Mouse (Mus musculus) fibroblast of lung, adult 2 months (primary cell): ENCODE results near the gene Iqch.

Source experiments
- DNase-seq: peaks from one replicate; pipeline ENCODE4 v3.0.0-alpha.2; 2011; ENCODE audit warnings: low read depth

The Iqch gene

DNA sequence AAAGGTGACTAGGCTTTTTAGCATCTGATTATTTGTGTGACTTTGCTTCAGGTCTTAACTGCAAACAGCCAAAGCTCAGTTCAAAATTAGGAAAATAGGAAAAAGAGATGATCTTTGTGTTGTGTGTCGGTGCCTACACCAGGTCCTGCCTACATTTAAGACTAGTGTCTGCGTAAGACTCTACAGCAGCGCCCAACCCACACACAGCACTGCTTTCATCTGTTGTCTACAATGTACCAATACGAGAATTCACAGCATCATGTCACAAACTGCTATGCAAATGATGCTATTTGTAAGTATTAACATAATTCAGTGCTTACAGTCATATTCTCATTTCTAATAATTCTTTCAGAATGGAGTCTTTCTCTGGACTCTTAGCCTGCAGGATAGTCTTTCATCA, 108.5 kb downstream of the Iqch start:
- DNase-seq, result no peak

DNA sequence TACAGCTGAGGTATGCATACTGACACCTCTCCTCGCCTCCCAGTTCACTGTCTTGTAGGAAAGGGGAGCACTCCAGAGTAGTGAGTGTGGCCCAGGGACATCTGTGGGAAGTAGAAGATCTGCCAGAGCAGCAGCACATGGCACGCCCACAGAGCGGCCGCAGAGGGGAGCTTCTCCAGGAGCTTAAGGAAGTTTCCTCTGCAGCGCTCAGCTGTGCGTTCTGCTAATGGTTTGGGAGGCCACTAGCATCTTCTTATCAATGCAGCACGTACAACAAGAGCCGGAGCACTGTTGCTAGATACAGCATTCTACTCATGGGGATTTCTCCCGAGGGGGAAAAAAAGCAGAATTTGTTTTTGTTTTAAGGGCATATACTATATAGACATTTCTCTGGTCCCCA, 110.0 kb downstream of the Iqch start:
- DNase-seq, result no peak

DNA sequence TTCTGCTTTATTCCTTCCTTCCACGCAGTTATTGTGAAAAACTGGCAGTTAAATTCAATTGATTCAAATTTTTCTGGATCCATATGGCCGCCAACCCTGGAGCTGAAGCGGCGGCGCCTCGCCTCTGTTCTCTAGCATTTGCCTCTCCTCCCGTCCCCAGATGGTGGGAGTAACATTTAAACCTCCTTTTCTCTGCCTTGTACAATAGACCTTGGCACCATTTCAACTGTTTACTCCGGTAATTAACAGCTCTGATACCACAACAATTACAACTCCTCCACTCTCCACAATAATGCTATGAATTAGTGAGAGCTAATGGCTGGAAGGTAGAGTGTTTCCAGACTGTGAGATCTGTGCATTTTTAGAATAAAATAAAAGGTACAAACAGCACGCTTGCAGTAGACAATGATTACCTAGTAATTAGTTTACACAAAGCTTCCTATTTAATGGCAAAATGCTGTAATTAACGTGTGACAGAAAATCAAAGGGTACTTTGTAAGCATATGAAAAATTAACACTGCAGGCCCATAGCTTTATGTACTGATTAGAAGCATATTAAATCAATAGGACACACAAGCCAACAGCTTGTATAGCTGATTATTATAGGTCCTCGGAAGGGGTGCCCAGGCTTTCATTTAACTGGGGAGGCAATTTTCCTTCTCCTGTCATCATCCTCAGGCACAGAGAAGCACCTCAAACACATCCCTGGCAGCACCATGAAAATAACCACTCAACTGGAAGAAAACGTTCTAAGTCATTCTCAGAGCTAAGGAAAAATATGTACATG, 111.6 kb downstream of the Iqch start:
- DNase-seq, result no peak

DNA sequence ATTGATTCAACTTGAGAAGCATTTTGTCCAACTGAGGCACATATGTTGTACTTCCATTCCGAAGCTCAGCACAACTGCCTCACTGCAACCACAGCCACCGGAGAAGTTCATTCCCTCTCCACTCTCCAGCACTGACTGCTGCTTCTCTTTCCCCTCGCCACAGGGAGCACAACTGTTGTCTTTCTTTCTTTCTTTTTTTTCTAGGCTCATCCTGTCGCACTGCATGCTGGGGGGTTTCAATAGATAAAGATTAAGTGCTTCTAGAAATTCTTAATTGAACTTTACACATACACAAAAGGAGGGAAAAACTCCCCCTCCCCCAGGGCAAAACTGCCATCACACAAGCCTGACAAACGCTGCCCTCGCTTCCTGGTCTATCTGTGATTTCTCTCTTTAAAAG, 113.1 kb downstream of the Iqch start:
- no peak for DNase-seq

DNA sequence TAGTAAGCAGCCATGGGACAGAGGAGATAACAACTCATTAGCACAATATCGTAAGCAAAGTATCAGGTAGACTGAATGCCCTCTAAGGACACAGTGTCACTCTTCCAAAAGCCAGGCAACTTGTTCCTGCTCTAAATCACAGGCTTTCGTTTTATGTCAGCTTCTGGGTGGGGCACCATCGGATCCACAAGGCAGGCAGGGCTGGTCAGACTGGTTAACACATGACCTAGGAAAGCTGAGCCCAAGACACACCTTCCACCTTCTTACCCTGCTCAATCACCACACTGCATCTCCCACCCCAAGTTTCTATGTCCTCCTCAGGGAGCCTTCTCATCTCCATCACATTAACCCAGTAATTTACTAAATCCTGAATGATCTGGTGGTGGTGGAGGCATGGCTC, 136.7 kb downstream of the Iqch start:
- no peak for DNase-seq

DNA sequence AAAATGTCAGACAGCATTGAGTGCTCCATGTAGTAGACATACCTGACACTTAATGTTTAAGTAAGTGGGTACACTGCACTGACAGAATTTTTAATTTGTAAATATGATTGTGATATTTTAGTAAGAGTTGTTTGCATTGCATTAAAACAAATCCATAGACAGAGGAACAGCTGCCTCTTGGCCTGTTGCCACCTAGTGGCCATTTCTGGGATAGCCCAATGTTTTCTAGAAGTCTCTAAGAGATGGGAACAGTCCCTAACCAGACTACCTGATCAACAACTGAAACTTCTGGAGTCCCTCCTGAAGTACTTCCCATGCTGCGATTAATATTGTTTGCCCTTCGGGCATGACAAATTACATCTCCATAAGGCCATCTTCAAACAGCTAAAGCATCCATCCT, 140.0 kb downstream of the Iqch start:
- peak; percentile 33 for DNase-seq

DNA sequence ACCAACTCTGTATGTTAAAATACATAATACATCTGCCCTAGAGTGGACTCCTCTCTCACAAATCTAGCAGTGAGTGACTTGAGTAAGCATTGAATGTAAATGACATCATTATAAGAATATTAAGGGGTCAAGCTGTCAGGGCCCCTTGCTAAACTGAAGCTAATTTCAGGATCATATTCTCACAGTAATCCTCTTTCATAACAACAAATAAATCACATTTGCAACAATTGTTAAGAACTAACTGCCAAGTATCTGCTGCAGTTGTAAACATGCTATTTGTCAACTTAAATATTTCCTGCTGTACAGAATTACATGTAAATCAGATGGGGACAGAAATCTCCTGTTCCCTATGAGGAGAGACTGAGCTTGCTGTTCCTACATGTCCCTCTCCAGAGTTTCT, 145.9 kb downstream of the Iqch start:
- DNase-seq, result no peak

DNA sequence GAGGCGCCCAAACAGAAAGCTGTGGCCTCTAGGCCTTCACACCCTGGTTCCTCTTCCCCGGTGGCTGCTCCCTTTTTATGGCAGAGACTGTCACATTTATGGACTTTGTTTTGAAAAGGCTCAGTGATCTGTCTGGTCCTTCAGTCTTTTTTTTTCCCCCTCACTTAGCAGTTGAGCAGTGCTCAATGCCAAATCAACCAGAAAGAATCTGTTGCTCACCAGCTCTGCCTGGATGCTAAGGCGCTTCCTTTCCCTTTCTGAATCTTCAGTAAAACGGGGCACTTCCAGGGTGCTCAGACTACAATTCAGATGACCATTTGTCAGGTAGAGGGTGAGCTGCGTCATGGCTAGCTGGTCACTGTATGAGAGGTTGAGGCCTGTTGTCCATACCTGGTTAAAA, 148.0 kb downstream of the Iqch start:
- DNase-seq, result no peak

DNA sequence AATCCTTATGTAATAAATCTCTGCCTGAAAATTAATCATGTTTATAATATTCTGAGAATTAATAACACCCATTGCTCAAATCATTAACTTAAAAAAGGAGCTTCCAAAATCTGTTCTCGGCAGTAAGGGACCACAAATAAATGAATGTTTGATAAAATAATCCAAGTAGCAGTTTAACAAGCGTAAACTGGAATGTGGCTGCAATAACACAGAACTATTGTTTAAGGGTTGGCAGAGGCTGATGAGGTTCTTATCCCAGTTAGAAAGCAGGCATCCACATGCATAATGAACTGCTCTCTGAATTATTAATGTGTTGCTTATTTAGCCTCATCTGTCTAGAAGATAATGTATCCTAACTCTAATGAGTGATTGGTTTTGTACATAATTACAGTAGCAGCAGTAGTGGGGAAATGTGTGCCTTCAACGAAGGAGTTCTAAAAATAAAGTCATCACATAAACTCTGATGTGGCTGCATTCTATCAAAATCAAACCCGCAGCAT, 151.7 kb downstream of the Iqch start:
- no peak for DNase-seq

DNA sequence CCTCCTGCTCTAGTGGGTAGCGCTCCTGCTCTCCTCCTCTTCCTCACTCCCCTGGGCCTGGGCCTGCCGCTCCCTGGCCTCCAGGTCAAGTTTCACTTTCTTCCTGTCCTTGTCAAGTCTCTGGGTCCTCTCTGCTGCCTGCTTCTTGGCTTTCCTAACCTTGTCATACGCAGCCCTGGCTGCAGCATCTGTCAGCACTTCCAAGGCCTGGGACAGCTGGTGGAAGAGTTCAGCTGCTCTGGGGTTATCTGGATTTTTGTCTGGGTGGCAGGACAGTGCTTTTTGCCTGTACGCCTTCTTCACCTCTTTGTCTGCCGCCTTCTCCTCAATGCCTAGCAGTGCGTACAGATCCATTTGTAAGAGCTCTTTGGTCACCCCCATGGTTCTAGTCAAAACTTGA, 158.6 kb downstream of the Iqch start:
- DNase-seq, result no peak

DNA sequence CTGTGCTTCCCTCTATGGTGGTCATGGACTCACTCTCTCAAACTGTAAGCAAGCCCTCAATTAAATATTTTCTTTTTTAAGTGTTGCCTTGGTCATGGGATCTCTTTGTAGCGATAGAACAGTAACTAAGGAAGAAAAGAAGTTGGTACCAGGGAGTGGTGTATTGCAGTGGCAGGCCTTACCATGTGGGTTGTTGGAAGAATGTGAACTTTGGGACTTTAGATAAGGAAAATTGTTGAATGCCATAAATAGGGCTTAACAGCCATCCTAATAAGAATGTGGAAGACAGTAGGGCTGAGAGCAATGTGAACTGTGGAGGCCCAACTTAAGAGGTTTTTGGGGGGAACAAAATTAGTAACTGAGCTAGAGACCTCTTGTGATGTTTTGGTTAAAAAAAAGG, 171.6 kb downstream of the Iqch start:
- DNase-seq, result no peak

DNA sequence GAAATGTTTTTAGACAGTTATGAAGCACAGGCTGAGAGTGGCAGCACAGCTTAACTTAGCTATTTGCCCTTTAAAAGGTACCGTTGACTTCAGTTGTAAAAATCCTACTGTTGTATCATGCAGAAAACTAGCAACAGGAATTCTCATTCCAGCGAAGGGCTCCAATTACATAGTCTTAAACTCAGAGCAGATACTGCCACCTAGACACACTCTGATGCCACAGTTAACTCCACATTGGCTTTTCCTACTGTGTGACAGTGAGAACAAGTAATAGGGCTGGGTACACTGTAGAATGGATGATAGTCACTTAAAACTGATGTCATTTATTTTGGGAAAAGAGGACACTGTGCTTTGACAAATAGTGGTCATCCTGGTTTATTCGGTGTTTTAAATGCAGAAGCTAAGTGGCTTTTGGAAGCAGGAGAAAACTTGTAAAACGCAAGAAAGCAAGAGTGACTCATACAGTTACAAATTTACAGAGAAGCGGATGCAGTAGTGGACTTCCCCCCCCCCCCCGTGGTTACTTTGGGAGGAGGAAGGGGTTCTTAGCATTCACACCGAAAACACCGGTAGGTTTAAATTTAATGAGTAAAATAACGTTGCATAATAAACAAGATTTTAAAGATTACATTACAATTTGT, 181.1 kb downstream of the Iqch start:
- DNase-seq, result no peak

DNA sequence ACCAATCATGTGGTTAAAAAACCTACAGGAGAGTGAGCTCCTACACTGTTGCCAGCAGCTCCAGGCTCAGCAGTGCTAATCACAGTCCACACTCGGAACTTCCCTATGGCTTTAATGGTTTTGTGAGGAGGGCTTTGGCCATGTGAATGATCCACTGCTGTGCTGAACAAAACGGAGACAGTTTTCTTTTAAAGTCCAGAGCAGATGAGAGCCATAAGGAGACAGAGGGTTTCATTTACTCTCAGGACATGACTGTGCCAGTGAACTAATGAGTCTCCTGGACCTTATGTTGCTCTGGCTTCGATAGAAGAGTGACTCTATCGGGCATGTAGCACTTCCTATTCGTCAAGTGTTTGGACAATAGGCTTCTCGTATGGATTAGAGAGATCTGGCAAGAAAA, 181.9 kb downstream of the Iqch start:
- no peak for DNase-seq

DNA sequence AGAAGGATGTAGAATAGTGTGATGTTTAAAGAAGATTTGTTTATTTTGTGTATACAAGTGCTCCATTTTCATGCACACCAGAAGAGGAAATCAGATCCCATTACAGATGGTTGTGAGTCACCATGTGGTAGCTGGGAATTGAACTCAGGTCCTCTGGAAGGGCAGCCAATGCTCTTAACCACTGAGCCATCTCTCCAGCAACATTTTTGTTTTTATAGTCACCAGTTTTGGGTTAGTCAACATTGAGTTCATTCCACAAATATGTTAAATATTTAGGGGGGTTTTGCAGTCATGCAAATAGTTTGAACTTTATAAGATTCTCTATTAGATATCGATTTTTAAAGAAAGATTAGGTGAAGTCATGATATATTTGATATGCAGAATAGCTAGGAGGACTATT, 202.1 kb downstream of the Iqch start:
- no peak for DNase-seq

DNA sequence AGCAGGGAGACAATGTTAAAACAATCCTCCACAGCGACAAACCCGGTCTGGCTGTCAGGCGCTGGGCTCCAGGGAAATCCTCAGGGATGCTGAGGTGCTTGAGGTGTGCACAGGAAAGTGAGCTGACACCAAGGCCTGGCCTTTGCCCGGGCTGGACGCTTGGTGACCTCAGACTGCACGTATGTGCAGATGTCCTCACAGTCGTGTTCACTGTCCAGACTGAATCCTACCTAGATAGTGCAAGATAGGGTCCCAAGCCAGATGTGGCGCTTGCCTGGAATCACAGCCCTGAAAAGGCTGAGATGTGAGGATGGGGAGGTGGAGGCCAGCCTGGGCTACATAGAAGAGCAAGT, 202.9 kb downstream of the Iqch start:
- DNase-seq, result no peak

DNA sequence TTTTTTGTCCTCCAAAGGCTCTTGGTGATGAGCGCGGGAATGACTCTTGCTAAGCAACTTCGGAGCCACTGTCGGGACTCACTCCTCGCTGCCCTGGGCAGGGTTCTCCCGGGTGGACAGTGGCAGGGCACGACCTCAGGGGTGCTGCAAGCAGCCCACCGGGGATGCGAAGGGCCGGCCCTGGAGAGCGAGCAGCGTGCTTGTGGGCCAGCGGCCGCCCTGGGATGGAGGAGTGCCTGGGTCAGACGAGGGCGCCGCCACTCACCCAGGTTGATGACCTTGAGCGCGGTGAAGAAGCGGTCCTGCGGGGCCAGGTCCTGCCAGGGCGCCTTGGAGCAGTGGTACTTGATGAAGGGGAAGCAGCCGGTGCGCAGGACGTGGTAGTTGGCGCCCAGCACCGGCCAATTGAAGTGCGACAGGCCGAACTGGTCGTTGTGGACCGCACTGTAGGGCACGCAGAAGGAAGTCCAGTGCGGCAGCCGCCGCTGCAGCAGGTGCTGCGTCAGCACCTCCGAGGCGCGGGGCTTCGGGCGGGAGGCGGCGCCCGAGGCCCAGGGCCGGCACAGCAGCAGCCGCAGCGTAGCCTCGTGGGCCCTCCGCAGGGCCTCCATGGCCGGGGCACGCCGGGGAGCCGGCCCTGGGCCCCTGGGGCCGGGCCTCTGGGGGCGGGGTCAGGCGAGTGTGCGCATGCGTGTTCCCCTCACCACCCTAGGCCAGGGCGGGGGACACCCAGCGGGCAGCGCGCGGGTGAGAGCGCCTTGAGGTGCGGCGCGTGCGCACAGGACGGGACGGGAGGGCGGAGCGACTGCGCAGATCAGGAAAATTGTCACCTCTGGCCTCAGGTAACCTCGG, 203.5 kb downstream of the Iqch start, which contains the start of gene 2300009A05Rik:
Gene 2300009A05Rik, minus strand, starts transcription at position 636 of the 852 bp plus-strand sequence.
- peak; percentile 70 for DNase-seq

DNA sequence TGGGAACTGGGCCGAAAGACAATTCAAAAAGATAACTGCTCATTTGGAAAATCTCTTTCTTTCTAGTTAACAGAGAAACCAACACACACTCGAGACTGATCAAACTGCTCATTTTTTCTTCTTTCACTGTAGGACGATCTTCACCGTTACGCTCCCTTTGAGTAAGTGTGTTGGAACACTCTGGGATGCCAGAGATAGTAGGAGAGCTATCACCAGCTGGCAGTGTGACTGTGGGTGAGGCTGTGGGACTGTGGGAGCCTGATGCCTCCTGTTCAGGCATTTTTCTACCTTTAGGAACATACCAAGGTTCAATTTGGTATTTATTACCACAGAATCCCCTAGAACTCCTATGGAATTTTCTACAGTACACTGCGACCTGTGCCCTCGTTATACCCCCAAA, 206.7 kb downstream of the Iqch start:
- no peak for DNase-seq

DNA sequence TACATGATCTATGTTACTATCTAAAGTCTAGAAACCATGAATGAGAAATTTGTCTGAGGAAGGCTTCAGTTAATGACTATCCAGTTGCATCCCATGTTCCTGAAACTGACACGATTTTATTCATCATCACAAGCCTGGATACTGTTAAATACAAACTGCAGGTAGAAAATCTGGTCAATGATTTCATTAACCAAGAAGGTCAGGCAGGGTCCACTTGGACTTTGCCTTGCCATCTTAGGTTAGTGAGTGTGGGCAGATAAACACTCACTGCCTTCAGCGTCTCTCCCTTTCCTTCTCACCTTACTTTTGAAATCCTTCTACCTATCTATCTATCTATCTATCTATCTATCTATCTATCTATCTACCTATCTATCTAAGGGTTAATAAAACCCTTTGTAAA, 211.0 kb downstream of the Iqch start:
- DNase-seq, result no peak

DNA sequence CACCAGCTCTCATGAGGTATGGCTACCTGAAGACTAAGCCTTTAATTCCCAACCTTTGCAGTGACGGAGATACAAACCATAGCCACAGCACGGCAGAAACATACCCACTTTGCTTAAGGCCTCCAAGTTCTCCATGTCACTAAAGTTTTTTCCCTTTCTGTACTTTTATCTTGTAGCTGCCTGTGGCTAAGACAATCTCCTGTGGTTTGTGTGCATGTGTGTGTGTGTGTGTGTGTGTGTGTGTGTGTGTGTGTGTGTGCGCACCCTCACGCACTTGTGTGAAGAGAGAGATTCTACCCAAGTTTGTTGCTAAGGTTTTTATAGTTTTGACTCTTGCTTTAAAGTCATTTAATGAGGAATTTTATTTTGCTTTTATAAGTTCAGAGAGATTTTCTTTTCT, 219.5 kb downstream of the Iqch start:
- no peak for DNase-seq

DNA sequence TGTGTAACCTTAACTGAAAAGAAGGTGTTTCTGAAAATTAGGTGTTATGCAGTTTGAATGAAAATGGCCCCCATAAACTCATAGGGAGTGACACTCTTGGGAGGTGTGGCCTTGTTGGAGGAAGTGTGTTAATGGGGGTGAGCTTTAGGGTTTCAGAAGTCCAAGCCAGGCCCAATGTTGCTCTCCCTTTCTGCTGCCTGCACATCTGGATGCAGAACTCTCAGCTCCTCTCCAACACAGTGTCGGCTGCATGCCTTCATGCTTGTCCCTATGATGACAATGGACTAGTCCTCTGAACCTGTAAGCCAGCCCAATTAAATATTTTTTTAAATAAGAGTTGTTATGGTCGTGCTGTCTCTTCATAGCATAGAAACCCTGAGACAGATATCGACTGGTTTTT, 222.0 kb downstream of the Iqch start:
- no peak for DNase-seq

DNA sequence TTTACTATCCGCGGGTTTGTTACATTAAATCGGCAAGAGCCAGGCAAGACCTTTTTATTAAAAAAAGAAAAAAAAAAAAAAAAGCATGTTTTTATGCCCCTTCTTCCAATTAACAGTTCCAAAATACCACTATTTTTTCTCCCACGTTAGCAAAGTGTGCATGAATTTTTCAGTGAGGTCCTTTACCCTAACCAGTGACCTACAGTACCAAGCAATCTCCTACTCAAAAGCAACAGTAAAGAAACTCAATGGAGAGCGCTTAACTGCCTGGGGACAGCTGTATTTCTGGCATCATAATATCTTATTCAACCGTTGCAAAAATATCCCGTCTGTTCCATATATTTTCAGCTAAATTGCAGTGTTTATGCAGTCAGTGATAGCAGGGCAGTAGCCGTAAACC, 224.1 kb downstream of the Iqch start:
- DNase-seq, result no peak

DNA sequence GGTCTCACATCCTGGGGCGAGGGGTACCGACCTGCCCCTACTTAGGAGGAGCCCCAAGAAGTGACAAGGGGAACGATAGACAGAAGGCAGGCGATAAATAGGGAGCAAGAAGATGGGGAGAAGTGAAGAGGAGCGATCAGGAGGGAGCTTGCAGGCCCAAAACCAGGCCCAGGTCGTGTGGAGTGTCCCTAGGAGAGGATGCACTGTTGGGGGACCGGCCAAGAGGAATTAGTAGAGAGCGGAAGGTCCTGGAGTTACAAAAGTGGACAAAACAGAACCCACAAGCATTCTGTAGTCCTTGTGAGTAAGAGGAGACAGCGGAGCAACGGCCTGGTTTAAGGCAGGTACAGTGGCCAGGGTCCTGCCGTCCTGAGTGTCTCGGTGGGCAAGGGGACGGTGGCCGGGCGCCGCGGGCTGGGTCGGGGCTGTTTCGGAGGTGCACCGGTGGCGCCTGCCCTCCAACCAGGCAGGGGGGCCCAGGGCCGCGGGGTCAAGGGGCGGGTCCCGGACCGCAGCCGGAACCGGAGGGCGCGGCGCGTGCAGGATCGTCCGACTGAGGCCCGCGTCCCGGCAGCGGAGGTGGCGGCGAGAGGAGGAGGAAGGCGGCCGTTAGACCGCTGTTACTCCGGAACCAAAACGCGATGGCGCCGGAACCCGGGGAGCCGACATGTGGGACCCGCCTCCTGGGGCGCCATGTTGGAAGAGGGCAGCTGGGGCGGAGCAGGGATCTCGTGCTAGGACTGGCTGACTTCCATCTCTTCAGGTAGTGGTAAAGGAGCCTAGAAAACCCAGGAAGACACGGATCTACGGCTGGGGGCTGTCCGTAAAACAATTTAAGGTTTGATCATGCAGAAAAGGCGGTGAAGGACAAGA, 224.8 kb downstream of the Iqch start, which contains the start of gene Map2k5:
Gene Map2k5, minus strand, starts transcription at position 633 of the 873 bp plus-strand sequence.
- peak; percentile 59 for DNase-seq
